Mouse (Mus musculus) heart, postnatal 10 days (tissue): ENCODE measurements around the gene Wdr24. TPM values are rescaled to one million over a fixed set of nuclear protein-coding genes. Genes with fewer than 3 reads are reported as not detected.

Source experiments
- DNase-seq, 2 experiments: peaks; one replicate each; pipeline ENCODE4 v3.0.0; 2021
- intact Hi-C: fragments of 180-260 bp; cut with DNase I; formaldehyde crosslinking; loops from one replicate; pipeline ENCODE4 v1.15.1; 2025
- total RNA-seq, 2 experiments: library from RNA; stranded (reverse); gene quantifications; 2 replicates each; pipeline ENCODE4 v1.2.3; 2021

Wdr24 gene
- total RNA-seq, 2 experiments from 2014 or later = 10.1 to 12.2 TPM

GRCm38 (mm10) chr17:25830806-25831431 lies 7.5 kb downstream of the Wdr24 start:
- intact Hi-C loops = no loop called here
- DNase-seq = no peak

DNA sequence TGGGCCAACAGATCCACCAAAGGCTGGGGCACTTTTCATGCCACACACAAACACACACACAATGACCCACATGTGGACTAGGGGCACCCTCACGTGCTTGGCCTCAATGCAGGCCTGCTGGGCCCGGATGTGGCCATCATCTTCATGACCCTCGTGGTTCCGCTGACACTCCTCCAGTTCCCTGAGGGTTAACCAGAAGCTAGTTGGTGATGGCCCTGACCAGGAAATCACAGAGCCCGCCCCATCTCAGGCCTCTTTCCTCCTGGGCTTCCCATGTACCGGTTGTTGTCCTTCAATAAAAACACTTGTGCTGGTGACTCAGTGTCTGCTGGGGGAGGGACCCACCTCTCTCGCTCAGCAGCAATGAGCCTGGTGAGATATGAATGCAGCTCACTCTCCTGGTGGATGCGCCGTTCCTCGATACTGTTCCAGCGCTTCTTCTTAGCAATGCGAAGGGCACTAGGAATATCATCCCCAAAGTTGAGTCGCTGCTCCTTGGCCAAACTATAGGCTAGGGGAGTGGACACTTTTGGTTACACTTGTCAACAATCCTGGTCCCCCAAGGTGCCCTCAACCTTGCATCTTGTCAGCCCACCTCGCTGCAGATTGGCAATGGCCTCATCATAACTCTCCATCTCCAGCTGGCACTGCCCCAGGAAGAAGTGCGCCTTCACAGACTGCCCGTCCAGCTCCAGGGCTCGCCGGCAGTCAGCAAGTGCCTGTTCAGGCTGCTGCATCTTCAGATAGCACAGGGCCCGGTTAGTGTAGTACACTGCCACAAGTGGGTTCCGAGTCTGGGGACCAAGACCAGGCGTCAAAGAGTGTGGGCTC lies 8.2 kb downstream of the Wdr24 start:
- peak in 1 of 2 experiments; percentile 50 for DNase-seq
- intact Hi-C loops = no loop called here

GRCm38 (mm10) chr17:25832436-25833290 lies 9.2 kb downstream of the Wdr24 start:
- DNase-seq = peak; percentile 100
- intact Hi-C loops = no loop called here

DNA sequence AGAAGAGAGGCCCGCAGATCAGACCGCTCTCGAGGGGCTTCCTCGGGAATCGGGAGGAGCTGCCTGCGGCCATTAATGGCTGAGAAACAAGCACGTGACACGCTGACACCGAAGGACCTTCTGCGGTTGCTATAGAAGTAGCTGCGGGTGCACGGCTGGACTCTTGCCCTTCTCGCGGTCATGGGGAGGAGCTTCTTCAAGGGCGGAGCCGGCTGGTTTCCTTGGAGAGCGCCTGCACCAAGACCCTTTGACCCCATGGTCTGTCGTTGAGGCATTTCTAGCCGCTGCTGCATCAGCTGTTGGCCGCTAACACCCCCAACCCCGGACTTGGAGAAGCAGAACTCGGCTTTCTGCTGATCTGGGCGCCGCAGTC lies 9.8 kb downstream of the Wdr24 start, which contains the start of gene Stub1:
TSS of gene Stub1 (minus strand) at position 114 of the 373 bp plus-strand sequence.
- intact Hi-C loops = no loop called here
- DNase-seq = peak; percentile 95 to 96

DNA sequence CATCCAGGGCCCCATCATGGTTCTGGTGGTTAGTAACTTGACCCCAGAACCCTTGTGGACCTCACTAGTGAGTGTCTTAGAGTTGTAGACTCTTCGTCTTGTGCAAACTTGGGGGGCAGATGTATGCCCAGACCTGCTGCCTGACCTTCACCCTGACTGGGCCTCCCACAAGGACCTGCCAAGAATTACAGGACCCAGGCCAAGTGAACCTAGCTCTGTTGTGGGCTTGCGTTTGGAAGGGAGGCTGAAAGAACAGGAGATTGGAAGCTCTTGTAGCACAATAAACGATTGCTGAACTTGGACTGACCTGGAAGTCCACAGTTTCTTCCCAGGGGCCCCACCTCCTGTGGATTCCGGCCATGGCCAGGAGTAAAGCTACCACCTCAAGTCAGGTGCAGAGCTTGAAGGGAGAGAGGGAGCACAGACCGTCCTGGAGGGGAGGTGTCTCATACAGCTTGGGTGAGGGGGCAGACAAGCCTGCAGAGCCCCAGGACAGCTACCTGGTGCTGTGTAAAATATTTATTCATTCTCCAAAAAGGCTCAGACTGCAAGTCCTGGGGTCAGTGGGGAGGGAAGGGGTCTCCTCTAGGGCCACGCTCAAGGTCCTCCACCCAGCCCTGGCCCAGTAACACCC lies 10.7 kb downstream of the Wdr24 start:
- intact Hi-C loops = no loop called here
- DNase-seq = peak; percentile 56 to 64

DNA sequence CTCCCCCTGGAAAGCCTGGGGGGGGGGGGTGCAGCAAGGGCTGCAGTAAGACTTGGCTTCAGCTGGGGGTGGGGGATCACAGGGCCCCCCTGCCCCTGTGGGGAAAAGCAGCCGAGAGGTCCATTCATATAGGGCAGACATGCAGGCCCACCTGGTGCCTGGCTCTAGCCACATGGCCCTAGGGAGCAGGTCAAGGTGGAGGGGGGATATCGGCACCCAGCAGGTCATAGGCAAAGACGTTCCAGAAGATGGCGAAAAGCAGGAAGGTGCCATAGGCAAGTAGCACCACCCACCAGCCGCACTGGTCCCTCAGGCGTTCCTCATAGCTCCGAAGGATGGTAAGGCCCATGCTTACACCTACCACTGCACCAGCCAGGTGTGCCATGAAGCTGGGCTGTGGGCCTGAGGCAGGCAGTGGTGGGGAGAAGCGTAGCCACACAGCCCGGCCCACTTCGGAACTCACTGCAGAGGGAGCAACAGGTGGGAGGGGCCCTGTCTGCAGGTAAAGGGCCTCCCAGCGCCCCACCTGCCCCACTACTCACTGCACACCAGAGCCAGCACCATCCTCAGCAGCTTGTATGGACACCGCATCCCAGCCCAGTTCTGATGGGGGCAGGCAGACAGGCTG lies 11.3 kb downstream of the Wdr24 start:
- no peak for DNase-seq
- intact Hi-C loops = no loop called here

DNA sequence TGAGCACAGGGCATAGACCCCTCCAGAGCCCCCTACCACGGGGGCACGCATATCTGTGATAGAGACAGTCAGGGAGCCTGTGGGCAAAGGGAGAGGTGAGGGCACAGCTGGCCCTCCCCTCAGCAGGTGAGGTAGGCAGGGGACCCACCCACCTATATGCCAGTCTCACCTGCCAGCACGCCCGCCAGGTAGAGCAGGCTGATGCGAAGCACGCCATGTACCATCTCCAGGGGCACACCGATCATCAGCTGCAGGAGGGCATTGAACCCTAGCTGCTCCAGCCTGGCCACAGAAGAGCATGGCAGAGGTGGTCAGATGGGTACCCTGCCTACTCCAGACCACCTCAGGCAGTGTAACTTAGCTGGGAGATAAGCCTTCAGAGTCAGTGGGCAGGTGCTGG lies 11.9 kb downstream of the Wdr24 start:
- intact Hi-C loops = no loop called here
- no peak for DNase-seq

- no peak for DNase-seq
- intact Hi-C loops = no loop called here
Observed at GRCm38 (mm10) chr17:25835816-25836215, 12.4 kb downstream of the Wdr24 start.

- DNase-seq = no peak
- intact Hi-C loops = no loop called here
Observed at GRCm38 (mm10) chr17:25836397-25837075, 13.1 kb downstream of the Wdr24 start.

- intact Hi-C loops = no loop called here
- peak; percentile 80 to 84 for DNase-seq
Observed at GRCm38 (mm10) chr17:25837076-25837410, 13.6 kb downstream of the Wdr24 start, which contains the start of gene Rhbdl1. Gene Rhbdl1, minus strand, starts transcription at chr17:25837295.

DNA sequence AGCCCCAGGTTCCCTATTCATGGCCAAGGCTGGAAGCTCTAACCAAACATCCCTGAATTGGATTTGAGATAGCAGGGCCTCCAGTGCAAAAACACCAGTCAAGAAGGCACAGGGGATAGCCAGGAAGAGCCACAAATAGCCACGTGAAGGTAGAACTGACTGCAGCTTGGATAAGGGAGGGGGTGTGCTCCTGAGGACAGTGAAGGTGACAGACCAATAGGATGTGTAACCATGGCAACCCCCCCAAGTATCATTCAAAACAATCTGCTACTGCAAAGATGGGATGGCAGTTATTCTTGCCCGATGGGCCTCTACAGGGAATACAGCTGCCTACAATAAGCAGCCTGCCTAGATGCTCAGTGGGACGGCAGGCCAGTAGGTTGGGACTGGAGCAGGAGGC lies 14.1 kb downstream of the Wdr24 start:
- intact Hi-C loops = no loop called here
- no peak for DNase-seq

GRCm38 (mm10) chr17:25838904-25839303 lies 15.5 kb downstream of the Wdr24 start:
- DNase-seq = no peak
- intact Hi-C loops = no loop called here

DNA sequence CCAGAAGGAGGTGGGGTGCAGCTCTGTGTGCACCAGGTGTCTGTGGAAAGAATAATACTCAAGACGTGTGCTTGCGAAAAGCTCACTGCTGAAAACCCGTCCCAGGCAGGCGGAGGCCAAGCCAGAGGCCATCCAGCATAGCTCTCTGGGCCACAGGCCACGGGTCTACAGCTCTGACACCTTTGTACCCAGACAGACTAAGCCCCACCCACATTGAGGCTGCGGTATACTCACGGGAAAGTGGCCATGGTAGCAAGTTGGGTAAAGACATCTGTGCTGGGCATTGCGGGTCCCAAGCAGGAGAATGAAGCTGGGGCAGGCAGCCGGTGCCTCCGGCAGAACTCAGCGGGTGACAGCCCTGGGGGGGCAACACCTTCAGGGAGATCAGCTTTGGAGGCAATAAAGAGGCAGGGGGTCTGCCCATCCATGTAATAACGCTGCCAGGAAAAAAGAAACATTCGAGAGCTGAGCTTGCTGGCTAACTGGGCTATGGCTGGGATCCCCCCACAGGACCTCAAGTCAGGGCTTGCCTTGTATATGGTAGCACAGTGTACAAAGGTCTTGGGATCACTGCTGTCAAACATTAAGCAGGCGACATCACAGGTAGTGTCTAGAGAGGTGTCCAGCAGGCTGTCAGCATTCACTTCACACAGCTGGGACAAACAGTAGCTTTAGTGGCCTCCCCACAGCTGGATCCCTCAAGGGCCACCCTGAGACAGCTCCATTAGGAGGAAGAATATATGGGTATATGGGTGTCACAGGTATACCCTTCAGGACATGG lies 16.2 kb downstream of the Wdr24 start:
- DNase-seq = no peak
- intact Hi-C loops = no loop called here

DNA sequence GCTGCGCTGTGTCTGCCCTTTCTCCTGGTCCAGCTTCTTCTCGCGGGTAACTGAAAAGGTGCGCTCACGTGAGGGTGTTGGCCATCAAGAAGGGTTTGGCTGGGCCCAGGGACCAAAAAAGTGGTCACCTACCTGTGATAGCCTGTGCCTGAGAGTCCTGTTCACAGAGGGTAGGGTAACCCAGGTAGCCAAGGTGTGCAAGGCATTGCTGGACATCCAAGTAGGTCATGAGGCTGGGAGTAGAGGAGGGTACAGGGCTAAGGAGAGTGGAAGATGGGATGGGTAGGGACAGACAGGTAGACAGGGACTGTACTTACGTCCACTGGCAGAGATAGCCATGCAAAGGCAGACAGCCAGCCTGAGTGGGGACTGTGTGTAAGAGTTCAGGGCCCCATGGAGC lies 17.1 kb downstream of the Wdr24 start:
- intact Hi-C loops = no loop called here
- no peak for DNase-seq

- intact Hi-C loops = no loop called here
- DNase-seq = no peak
Observed at GRCm38 (mm10) chr17:25841117-25841880, 17.9 kb downstream of the Wdr24 start, which contains the start of gene Gm20683. Gene Gm20683, minus strand, starts transcription at chr17:25841763.

DNA sequence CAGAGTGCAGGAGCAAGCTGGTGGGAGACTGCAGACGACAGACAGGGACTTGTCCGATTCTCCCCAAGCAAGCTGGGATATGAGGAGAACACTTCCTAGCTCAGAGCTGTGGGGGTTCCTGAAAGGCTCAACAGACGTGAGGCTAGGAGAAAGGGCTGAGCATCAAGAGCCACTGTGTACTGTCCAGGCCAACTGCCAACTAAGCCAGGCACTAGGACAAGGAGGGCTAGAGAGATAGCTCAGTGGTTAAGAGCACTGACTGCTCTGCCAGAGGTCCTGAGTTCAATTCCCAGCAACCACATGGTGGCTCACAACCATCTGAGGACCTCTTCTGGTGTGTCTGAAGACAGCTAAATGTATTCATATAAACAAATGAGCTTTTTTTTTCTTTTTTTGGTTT lies 19.1 kb downstream of the Wdr24 start:
- intact Hi-C loops = no loop called here
- DNase-seq = no peak

DNA sequence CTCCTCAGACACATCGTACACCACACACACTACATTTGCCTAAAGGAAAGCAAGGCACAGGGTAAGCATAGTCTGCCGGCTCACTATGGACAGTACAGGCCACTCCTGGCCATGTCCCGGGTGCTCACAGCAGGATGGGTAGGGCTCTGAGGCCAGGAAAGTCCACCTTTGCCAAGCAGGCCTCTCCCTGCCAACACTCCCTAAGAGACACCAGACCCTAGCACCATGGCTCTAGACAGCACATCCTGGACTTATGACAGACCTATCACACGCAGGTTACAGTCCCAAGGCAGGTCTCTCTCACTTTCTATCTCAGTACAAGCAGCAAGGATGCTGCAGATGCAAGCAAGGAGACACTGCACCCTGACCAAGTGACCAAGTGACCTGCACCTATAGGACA lies 19.7 kb downstream of the Wdr24 start:
- intact Hi-C loops = no loop called here
- DNase-seq = no peak
